Mouse (Mus musculus): ENCODE data around the gene Dusp16.

DNA sequence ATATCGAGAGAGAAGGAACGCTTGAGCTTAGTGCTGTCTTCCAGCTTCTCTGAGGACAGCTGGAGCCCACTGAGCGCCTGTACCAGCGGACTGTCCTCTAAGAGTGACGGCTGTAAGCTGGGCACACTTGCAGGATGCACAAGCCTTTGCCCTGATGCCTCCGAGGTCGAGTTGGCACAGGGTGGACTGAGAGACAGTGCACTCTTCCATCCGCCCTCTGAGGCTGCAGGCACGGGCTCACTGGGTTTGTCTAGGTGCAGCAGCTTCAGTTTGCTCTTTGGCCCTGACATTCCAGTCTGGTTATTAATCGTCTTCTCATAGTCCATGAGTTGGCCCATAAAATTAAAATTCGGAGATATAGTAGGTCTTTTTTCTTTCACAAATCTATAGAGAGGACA lies 73.8 kb downstream of the Dusp16 start:
- no peak for TF ChIP-seq GATA1 (IDR thresholded peaks at IDR 0.05; ENCODE audit: low read length)
- no peak for TF ChIP-seq TAL1 (IDR thresholded peaks at IDR 0.05; ENCODE audit: low read length)

Data from erythroblast, embryonic 14.5 days (primary cell).